Mouse (Mus musculus) intestine, postnatal 0 days (tissue): ENCODE measurements around the gene Tesk2. TPM values are rescaled to one million over a fixed set of nuclear protein-coding genes. Genes with fewer than 3 reads are reported as not detected.
"Not testable (repeated sequence)": the region's sequence is repeated elsewhere in the genome, so short reads cannot be mapped to it uniquely, and the experiment has no call there.

ENCODE experiments used
- ATAC-seq: fragments of 200-750 bp; cut with Nextera tagmentation; 2 replicates; pipeline ENCODE4 v1.8.0; 2017; ENCODE audit warnings: mild to moderate bottlenecking, moderate TSS enrichment, moderate library complexity
- H3K27ac ChIP-seq: fragments of 300-500 bp; sonication (generic); 2 replicates; pipeline ENCODE4 v1.5.1; 2014; ENCODE audit warnings: mild to moderate bottlenecking, low read depth, low read length, moderate library complexity
- H3K27me3 ChIP-seq: fragments of 300-500 bp; sonication (generic); replicated peaks from 2 replicates; pipeline ENCODE4 v1.6.1; 2014; ENCODE audit warnings: low read length, mixed read lengths; ENCODE audit not compliant: control insufficient read depth, insufficient read depth
- H3K36me3 ChIP-seq: fragments of 300-500 bp; sonication (generic); 2 replicates; pipeline ENCODE4 v1.6.1; 2014; ENCODE audit warnings: mild to moderate bottlenecking, moderate library complexity; ENCODE audit not compliant: control insufficient read depth, insufficient read depth
- H3K4me1 ChIP-seq: fragments of 300-500 bp; sonication (generic); replicated peaks from 2 replicates; pipeline ENCODE4 v1.6.1; 2014; ENCODE audit warnings: antibody characterized with exemption, low read length, mixed read lengths; ENCODE audit not compliant: control insufficient read depth, insufficient read depth
- H3K4me2 ChIP-seq: fragments of 300-500 bp; sonication (generic); replicated peaks from 2 replicates; pipeline ENCODE4 v1.6.1; 2014; ENCODE audit warnings: low read depth, mild to moderate bottlenecking, moderate library complexity
- H3K4me3 ChIP-seq: fragments of 300-500 bp; sonication (generic); 2 replicates; pipeline ENCODE4 v1.5.1; 2014; ENCODE audit warnings: low read depth, low read length
- H3K9ac ChIP-seq: fragments of 300-500 bp; sonication (generic); 2 replicates; pipeline ENCODE4 v1.6.1; 2014; ENCODE audit warnings: mild to moderate bottlenecking, low read depth, low read length
- H3K9me3 ChIP-seq: fragments of 300-500 bp; sonication (generic); 2 replicates; pipeline ENCODE4 v1.6.1; 2016; ENCODE audit warnings: mixed run types; ENCODE audit not compliant: control insufficient read depth
- CTCF ChIP-seq: sonication (generic); IDR thresholded peaks from 2 replicates; pipeline ENCODE4 v1.5.1; 2016; ENCODE audit warnings: low read depth, mild to moderate bottlenecking, control low read depth, antibody characterized with exemption, moderate library complexity
- WGBS: fragments of 180-500 bp; shearing (Covaris S2); extraction: QIAGEN DNeasy Blood & Tissue Kit; methylation state at CpG from one replicate; pipeline ENCODE4 v1.1.7; 2014; 5-methylcytosine and 5-hydroxymethylcytosine counted together
- polyA plus RNA-seq: library from polyadenylated mRNA; unstranded; fragments of >200 nt; fragmentation: Nextera tagmentation; extraction: Ambion mirVana; gene quantifications from 2 replicates; pipeline ENCODE4 v1.2.1, GENCODE M21; 2015

Tesk2 gene
- polyA plus RNA-seq, 1 experiment from 2014 or later: 6.6 TPM

DNA sequence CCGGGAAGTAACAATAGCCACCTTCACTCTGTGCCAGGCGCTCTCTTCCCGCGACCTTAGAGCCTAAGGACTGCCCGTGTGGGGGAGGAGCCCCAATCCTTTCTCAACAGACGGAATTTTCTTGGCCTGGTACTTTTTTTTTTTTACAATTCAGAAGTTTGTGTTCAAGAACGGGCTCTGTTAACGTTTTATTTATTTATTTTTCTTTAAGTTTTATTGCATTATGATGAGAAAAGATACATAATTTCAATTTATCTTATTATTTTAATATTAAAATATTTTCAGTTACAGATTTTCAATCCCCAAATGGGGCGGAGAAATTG is 100.9 kb downstream of the Tesk2 start, which contains the start of gene Hpdl:
TSS of gene Hpdl (minus strand) at position 14 of the 323 bp plus-strand sequence.
- peak within 1 kb of the TSS; percentile 93 for H3K4me2 ChIP-seq
- no peak for TF ChIP-seq CTCF
- ATAC-seq: no peak
- H3K27me3 ChIP-seq: 0 out of 2 replicates have a peak, but pooled peaks cover 6% of the 10 kb centered on the region
- no peaks in the 10 kb centered on the region; the same call in 1 of the 2 replicates for H3K4me1 ChIP-seq
- no peaks in the 10 kb centered on the region; the same call in 1 of the 2 replicates for H3K36me3 ChIP-seq
- H3K27ac ChIP-seq: no peak within 1 kb of the TSS; the same call in 1 of the 2 replicates
- 10% methylated on average over 9 of the region's 9 CpGs for WGBS
- peak within 1 kb of the TSS; percentile 49 for H3K4me3 ChIP-seq
- H3K9me3 ChIP-seq: no peaks in the 10 kb centered on the region
- H3K9ac ChIP-seq: peak within 1 kb of the TSS; percentile 40; the same call in 1 of the 2 replicates

DNA sequence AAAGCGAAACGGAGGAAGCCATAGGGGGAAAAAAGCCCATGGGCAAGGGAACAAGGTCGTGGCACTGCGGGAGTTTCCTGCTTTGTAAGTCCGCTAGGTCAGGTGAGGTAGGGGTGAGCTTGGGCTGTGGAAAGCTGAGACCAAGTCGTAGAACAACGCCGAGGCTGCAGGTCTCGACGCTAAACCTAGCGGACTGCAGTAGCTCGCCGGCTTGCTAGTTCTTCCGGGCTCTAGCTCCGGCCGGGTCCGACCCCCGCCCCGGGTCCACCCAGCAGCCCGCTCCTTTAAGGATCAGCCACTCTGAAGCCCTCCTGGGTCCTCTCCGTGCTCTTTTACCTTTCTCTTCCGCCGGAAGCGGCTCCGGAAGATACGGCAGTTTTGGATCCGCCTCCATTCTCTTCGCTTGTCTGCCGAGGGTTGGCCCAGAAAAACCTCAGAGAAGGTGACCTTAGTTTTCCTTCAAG is 103.8 kb downstream of the Tesk2 start:
- Histone ChIP-seq H3K4me1 (no peaks in the 10 kb centered on the region; the same call in 1 of the 2 replicates), H3K27me3 (0 out of 2 replicates have a peak, but pooled peaks cover 6% of the 10 kb centered on the region), H3K9me3 (no peaks in the 10 kb centered on the region), H3K36me3 (no peaks in the 10 kb centered on the region), H3K4me3 (peak overlapping the region; percentile 55), H3K9ac (peak overlapping the region; percentile 63), H3K4me2 (peak overlapping the region; percentile 74), H3K27ac (peak overlapping the region; percentile 78)
- no peak for TF ChIP-seq CTCF
- 1% methylated on average over 29 of the region's 29 CpGs for WGBS
- ATAC-seq: peak; percentile 24; the same call in 1 of the 2 replicates

DNA sequence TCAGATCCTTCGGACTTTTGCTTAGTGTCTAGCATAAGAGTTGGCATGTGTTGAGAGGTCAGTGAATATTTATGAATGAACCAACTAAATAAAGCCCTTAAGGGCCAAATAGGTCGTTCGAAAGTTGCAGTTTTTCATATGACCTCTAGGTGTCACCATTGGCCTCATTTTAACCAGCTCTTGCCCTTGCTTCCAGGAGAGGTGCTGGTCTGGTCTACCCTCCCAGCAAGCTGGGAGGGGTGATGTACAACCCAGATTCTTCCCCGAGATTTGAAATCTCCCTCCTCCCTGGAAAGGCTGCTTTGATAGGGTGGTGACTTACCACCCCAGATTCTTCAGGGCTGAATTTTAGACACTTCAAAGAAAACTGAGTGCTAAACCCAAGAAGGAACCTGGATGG is 107.1 kb downstream of the Tesk2 start:
- Histone ChIP-seq H3K4me2 (no peak overlapping the region), H3K4me3 (no peak overlapping the region), H3K27me3 (no peaks in the 10 kb centered on the region), H3K9me3 (no peaks in the 10 kb centered on the region), H3K9ac (no peak overlapping the region), H3K4me1 (no peaks in the 10 kb centered on the region), H3K27ac (no peak overlapping the region), H3K36me3 (no peaks in the 10 kb centered on the region)
- peak; percentile 81 for TF ChIP-seq CTCF
- no peak for ATAC-seq
- WGBS: 1% methylated on average over 4 of the region's 4 CpGs

DNA sequence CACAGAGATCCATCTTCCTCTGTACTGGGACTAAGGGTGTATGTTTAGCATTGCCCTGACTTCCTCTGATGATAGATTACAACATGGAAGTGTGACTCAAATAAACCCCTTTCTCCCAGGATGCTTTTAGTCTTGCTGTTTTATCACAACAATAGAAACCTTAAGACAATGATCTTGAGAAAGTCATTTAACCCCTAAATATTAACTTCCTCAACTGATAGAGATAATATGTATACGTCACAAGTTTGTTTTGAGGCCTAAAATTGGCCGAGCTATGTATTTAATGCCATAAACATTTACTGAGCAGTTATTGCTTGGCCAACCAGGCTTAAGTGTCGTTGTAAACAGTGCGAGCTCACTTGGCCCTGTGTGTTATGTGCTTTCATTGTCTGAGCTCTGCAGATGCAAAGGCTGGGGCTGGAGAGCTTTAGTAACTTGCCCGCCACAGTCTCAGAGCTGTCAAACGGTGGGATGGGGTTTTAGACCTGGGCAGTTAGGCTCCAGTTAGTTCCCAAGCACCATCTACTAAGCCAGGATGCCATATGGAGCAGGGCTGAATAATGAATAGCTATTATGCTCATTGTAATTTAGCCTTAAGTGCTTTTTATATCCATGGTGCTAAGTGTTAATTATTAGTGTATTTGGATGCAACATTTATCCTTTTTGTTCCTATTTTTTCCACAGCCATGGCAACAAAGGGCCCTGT is 108.8 kb downstream of the Tesk2 start:
- TF ChIP-seq CTCF: no peak
- H3K4me1 ChIP-seq: no peaks in the 10 kb centered on the region
- WGBS: 36% methylated on average over 6 of the region's 6 CpGs
- no peaks in the 10 kb centered on the region for H3K27me3 ChIP-seq
- H3K36me3 ChIP-seq: no peaks in the 10 kb centered on the region
- no peak overlapping the region for H3K27ac ChIP-seq
- no peak overlapping the region for H3K9ac ChIP-seq
- H3K4me3 ChIP-seq: no peak overlapping the region
- ATAC-seq: no peak
- H3K9me3 ChIP-seq: no peaks in the 10 kb centered on the region
- H3K4me2 ChIP-seq: no peak overlapping the region

DNA sequence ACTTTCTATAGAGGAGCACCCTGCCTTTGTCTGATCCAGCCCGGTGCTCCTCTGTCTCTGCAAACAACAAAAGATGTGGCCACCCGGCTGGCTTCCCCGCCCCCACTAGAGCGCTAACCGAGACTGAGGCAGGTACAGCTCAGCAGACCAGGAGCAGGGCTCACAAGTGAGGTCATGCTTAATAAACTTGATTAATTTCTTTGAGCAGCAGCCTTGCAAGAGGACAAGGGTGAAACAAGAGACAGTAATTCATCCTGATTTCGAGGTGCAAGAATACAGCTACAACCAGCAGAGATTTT is 109.3 kb downstream of the Tesk2 start:
- TF ChIP-seq CTCF: no peak
- H3K36me3 ChIP-seq: no peaks in the 10 kb centered on the region
- 37% methylated on average over 6 of the region's 6 CpGs for WGBS
- H3K4me3 ChIP-seq: no peak overlapping the region
- no peak overlapping the region for H3K4me2 ChIP-seq
- H3K27ac ChIP-seq: no peak overlapping the region
- H3K27me3 ChIP-seq: no peaks in the 10 kb centered on the region
- no peak overlapping the region for H3K9ac ChIP-seq
- no peaks in the 10 kb centered on the region for H3K4me1 ChIP-seq
- no peaks in the 10 kb centered on the region for H3K9me3 ChIP-seq
- ATAC-seq: no peak

DNA sequence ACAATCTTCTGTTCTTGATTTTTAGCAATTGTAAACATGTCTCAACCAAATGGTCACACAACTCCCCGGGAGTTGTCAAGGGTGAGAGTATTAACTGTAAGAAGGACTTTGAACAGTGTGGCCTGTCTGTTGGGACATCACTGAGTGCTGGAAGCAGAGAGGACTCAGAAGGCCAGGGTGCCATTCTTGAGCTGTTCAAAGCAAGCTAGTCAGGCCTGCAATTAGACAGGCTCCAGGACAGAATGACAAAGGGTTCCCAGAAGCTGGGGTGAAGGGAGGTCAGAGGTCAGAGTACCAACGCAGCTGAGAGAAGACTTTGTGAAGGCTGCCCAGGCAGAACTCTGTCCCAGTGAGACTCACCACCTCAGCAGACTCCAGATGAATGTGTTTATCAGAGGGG is 118.3 kb downstream of the Tesk2 start:
- H3K9me3 ChIP-seq: no peaks in the 10 kb centered on the region
- peak; percentile 56 for ATAC-seq
- no peak overlapping the region for H3K9ac ChIP-seq
- no peak overlapping the region for H3K27ac ChIP-seq
- H3K27me3 ChIP-seq: no peaks in the 10 kb centered on the region
- H3K36me3 ChIP-seq: no peaks in the 10 kb centered on the region
- no peaks in the 10 kb centered on the region; the same call in 1 of the 2 replicates for H3K4me1 ChIP-seq
- no peak overlapping the region for H3K4me2 ChIP-seq
- H3K4me3 ChIP-seq: no peak overlapping the region
- TF ChIP-seq CTCF: no peak
- WGBS: 17% methylated on average over 2 of the region's 2 CpGs

DNA sequence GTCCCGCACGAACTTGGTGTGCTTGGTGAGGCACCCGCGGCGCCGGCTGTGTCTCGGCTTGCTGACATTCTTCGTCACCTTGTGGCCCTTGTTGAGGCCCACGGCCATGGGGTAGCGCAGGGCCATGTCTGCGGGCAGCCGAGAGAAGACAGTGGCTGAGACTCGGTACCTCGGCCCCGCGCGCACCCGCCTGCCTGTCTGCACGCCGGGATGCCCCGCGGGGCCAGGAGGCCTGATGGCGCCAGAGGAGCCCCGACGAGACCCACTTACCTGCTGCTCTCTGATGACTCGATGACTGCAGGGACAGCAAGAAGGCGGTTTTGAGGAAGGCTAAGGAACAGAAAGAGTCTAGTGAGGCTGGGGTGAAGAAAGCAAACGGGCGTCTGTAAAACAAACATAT is 119.3 kb downstream of the Tesk2 start:
- H3K4me3 ChIP-seq, H3K9ac ChIP-seq, H3K4me1 ChIP-seq, H3K27ac ChIP-seq, ATAC-seq, H3K36me3 ChIP-seq, H3K9me3 ChIP-seq, H3K27me3 ChIP-seq: not testable (repeated sequence)
- H3K4me2 ChIP-seq: peak overlapping the region; percentile 40; the same call in 1 of the 2 replicates
- 24% methylated on average over 20 of the region's 29 CpGs for WGBS
